Mouse (Mus musculus) CD4-positive, CD25-positive, alpha-beta regulatory T cell, adult 2 months (primary cell): ENCODE measurements around the gene Prdm16.

Experiments used
- DNase-seq: peaks from one replicate; pipeline ENCODE4 v3.0.0-alpha.2; 2012; ENCODE audit warnings: low read depth, low spot score

The Prdm16 gene

GRCm38 (mm10) chr4:154558041-154558440 is 78.6 kb downstream of the Prdm16 start:
- no peak for DNase-seq

- no peak for DNase-seq
Observed at GRCm38 (mm10) chr4:154557168-154557567, 79.5 kb downstream of the Prdm16 start.

GRCm38 (mm10) chr4:154556418-154556817 is 80.3 kb downstream of the Prdm16 start:
- DNase-seq: no peak

GRCm38 (mm10) chr4:154549961-154550393 is 86.7 kb downstream of the Prdm16 start:
- DNase-seq: no peak

- DNase-seq: no peak
Observed at GRCm38 (mm10) chr4:154549497-154549896, 87.2 kb downstream of the Prdm16 start.

GRCm38 (mm10) chr4:154547176-154547855 is 89.4 kb downstream of the Prdm16 start:
- no peak for DNase-seq

- DNase-seq: no peak
Observed at GRCm38 (mm10) chr4:154545296-154545695, 91.4 kb downstream of the Prdm16 start.

- no peak for DNase-seq
Observed at GRCm38 (mm10) chr4:154543921-154544320, 92.8 kb downstream of the Prdm16 start.

GRCm38 (mm10) chr4:154543128-154543527 is 93.5 kb downstream of the Prdm16 start:
- no peak for DNase-seq

- no peak for DNase-seq
Observed at GRCm38 (mm10) chr4:154542568-154542967, 94.1 kb downstream of the Prdm16 start.

- DNase-seq: no peak
Observed at GRCm38 (mm10) chr4:154541632-154542276, 94.9 kb downstream of the Prdm16 start.

- DNase-seq: no peak
Observed at GRCm38 (mm10) chr4:154540671-154541070, 96.0 kb downstream of the Prdm16 start.

GRCm38 (mm10) chr4:154539703-154540102 is 97.0 kb downstream of the Prdm16 start:
- no peak for DNase-seq

- DNase-seq: no peak
Observed at GRCm38 (mm10) chr4:154538727-154539126, 97.9 kb downstream of the Prdm16 start.

GRCm38 (mm10) chr4:154536110-154536509 is 100.6 kb downstream of the Prdm16 start:
- no peak for DNase-seq

- no peak for DNase-seq
Observed at GRCm38 (mm10) chr4:154531368-154531767, 105.3 kb downstream of the Prdm16 start.

- DNase-seq: no peak
Observed at GRCm38 (mm10) chr4:154530336-154530735, 106.3 kb downstream of the Prdm16 start.

GRCm38 (mm10) chr4:154527506-154527905 is 109.2 kb downstream of the Prdm16 start:
- DNase-seq: no peak

- no peak for DNase-seq
Observed at GRCm38 (mm10) chr4:154526351-154526786, 110.3 kb downstream of the Prdm16 start.

GRCm38 (mm10) chr4:154523898-154524297 is 112.8 kb downstream of the Prdm16 start:
- no peak for DNase-seq

GRCm38 (mm10) chr4:154521881-154522676 is 114.6 kb downstream of the Prdm16 start:
- no peak for DNase-seq

GRCm38 (mm10) chr4:154519470-154520037 is 117.1 kb downstream of the Prdm16 start:
- DNase-seq: no peak
